Mouse (Mus musculus): Measurements from ENCODE around the gene Negr1. TPM values are rescaled to one million over a fixed set of nuclear protein-coding genes. Genes with fewer than 3 reads are reported as not detected.

Gene Negr1
- polyA plus RNA-seq (2017; shearing (Covaris generic)): 0.10 TPM

DNA sequence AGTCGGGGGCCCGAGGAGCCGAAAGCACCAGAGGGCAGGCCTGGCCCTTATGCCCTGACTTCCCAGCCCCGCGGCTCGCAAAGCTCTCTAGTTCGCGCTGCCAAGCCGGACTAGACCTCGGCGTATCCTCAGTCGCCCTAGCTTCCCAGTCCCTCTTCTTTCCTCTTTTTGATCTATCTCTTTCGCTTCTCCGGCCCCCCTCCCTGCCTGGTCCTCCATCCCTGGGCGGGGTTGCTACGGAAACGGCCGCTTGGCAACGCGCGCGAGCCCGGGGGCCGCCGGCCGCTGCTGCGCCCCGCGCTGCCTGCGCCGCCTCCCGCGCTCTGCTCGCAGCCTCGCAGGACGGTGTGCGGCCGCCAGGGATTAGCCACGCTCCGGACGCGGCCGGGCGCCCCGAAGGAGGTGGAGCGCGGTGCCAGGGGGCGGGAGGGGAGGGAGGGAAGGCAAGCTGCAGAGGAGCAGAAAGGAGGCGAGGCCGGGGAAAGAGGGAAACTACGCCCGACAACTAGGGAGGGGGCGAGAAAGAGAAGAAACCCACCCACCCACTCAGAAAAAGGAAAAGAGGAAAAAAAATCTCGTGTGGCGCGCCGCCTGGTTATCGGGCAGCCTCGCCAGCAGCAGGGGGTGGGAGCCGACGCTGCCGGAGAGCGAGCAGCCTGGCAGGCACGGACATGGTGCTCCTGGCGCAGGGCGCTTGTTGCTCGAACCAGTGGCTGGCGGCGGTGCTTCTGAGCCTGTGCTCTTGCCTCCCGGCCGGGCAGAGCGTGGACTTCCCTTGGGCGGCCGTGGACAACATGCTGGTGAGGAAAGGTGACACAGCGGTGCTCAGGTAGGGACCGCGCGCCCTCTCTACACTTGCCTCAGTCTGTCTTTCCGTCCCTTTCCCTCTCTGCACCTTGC, at the start of gene Negr1:
TSS of gene Negr1 (plus strand) at position 271 of the 900 bp plus-strand sequence.

Data from effector memory CD4-positive, alpha-beta T cell, adult 7 months (primary cell).